Mouse (Mus musculus) layer of hippocampus, adult 2 months (tissue): ENCODE measurements around the gene Fam107b. TPM values are rescaled to one million over a fixed set of nuclear protein-coding genes. Genes with fewer than 3 reads are reported as not detected.
A peak's percentile ranks its signal among the peaks of the same experiment; 100 is the strongest.

Experiments
- DNase-seq, 2 experiments: peaks; one replicate each; pipeline ENCODE4 v3.0.0; 2022; ENCODE audit warnings: low spot score in 2 of 2
- H3K27ac ChIP-seq: fragments of 200-600 bp; 2 replicates; pipeline ENCODE4 v1.8.1; 2022
- H3K4me3 ChIP-seq: fragments of 200-600 bp; 2 replicates; pipeline ENCODE4 v1.8.1; 2022; ENCODE audit warnings: mild to moderate bottlenecking
- CTCF ChIP-seq: fragments of 200-600 bp; conservative IDR thresholded peaks from 2 replicates; pipeline ENCODE4 v1.8.1; 2022; ENCODE audit warnings: antibody characterized with exemption, mild to moderate bottlenecking, moderate library complexity
- total RNA-seq, 2 experiments: library from RNA; stranded (reverse); gene quantifications; 2 replicates each; pipeline ENCODE4 v1.2.3; 2021

The Fam107b gene
- total RNA-seq, 2 experiments from 2014 or later, result 11.4 to 20.1 TPM

DNA sequence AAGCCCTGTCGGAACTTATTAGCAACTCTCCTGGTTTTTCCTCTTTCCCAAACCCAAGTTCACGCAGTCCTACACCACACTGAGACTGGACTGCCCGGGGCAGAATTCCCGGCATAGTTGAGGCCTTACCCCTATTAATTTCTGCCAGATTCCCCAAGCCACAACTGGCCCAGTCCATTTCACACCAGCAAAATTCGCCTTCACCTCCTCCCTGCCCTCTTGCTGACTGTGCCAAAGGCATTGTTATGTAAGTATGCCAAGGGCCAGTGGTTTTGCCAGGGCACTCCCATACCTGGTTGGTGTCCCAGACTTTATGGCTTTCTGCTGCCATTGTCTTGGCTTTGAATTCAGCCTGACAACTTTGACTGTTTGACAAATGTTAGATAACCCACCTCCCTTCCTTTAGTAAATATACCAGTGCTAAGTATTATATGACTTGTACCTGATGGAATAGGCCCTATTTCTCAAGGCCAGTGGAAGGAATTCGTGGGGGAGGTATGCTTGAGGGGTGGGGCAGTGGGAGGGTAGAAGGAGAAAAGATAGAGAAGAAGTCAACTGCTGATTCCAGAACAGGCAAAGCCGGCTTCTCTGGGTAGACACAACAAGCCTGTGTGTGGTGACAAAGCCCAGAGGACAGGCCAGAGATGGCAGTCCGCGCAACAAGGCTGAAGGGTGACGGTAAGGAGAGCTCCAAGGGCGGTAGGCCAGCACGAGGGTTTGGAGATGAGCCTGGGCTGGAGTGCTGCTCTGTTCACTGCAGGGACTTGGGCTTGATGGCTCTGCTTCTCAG is 178.6 kb downstream of the Fam107b start:
- Histone ChIP-seq H3K27ac (no peak overlapping the region), H3K4me3 (no peak overlapping the region)
- DNase-seq, result no peak
- TF ChIP-seq CTCF, result no peak

DNA sequence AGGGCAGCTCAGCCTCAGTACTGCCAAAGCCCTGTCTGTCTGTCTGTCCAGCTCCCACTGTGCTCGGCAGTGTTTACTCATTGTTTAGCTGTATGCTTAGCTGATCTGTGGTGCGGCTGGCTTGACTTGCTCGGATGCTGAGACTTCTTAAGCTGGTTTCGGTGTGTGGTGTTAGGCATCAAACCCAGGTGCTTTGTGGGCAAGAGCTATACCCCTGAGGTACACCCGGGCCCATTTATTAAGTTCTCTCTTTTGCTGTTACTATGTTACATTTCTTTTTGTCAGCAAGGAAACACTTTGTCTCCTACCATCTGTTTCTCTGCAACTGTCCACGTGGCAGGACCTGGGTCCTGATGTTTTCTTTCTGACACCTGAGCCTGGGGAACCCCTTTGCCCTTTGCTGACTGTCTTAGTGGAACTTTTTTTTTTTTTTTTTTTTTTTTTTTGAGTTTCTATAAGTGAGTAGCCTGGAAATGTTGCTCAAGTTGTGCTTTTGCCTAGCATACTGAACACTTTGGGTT is 179.3 kb downstream of the Fam107b start:
- DNase-seq, result no peak
- no peak overlapping the region for H3K4me3 ChIP-seq
- TF ChIP-seq CTCF, result no peak
- H3K27ac ChIP-seq, result no peak overlapping the region

DNA sequence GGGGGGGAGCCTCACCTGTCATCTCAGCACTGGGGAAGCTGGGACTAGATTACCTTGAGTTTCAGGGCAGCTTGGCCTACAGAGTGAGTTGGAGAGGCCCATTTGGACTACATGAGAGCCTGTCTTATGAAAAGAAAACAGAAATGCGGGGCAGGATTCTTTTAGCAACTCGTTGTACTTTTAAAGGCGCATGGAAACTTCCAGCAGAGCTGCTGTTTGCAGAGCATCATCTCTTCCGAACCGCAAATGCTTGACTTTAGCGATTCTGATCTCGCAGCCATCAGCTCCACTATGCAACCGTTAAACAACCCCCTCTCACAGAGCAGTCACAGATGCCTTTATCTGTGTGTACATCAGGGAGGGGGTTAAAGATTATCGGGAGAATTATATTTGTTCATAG is 179.8 kb downstream of the Fam107b start:
- no peak for DNase-seq
- H3K27ac ChIP-seq, result no peak overlapping the region

DNA sequence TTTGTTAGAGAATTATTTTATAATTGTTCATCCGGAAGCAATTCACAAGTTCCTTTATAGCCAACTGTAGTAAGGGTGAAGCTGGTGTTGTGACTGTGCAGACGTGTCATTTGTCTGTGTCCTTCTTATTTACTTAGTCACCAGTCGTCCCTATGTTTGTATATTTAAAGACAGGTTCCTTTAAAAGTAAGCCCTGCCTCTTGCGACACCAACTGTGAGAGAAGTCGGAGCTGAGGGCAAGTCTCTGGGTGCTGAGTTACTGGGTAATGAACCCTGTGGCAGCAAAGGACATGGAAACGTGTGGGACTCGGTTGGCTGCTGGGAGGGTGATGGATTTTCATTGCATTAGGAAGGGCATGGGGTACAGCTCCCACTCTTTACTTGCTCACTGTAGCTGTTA is 182.1 kb downstream of the Fam107b start:
- TF ChIP-seq CTCF, result no peak
- H3K4me3 ChIP-seq, result no peak overlapping the region
- no peak for DNase-seq
- no peak overlapping the region for H3K27ac ChIP-seq

More for the DNA sequence above, 179.8 kb downstream of the Fam107b start:
- no peak overlapping the region for H3K4me3 ChIP-seq
- no peak for TF ChIP-seq CTCF

DNA sequence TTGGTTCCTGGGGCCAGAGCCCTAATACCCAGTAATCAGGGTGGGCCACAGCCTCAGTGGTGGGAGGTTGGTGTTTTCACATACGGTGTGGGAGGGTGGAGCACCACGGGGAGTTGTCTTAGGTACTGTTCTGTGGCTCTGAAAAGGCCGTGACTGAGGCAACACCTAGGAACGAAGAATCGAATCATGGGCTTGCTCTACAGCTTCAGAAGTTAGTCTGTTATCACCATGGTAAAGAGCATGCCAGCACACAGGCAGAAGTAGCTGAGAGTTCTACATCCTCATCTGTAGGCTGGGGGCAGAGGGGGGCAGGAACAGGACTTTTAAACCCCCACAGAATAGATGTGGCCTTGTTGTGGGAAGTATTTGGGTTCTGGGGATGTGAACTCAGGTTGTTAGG is 182.6 kb downstream of the Fam107b start:
- Histone ChIP-seq H3K27ac (peak overlapping the region; percentile 11; the same call in 1 of the 2 replicates), H3K4me3 (no peak overlapping the region)
- DNase-seq, result no peak
- no peak for TF ChIP-seq CTCF

DNA sequence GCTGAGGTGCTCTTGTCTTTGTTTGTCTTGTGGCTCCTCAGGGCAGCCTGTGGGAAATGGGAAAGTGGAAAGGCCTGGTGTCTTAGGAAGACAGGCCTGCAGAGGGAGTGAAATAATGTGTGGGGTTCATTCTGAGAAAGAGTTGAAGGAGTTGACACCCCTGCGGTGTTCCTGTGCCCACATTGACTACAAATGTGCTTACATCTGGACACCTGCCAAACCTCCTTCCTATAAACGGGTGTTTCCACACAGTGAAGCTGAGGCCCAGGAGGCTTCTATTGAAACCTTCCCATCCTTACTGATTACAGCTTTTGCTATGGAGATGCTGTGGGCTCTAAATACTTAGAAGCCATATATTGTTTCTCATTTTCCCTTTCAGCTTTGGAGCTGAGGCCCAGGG is 183.5 kb downstream of the Fam107b start:
- H3K27ac ChIP-seq, result peak overlapping the region; percentile 11; the same call in 1 of the 2 replicates
- H3K4me3 ChIP-seq, result no peak overlapping the region
- DNase-seq, result no peak
- 0 out of 2 replicates have a peak, but pooled peaks have one; percentile 10 for TF ChIP-seq CTCF

DNA sequence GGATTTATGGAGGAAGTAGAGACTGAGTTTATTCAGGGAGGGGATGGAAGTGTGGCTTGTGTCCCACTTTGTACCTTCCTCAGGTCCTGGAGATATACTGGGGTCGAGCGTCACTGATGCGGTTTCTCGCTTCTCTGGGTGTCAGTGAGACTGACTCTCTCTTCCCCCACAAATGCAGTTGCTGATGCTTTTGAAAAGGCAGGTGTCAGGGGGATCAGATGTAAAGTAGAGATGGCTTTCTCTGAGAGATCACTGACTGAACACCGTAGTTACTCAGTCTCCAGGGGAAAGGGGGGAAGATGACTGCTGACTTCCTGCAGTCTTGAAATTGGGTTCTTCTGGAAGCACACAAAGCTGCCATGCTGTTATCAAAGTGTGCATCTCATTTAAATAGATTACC is 185.6 kb downstream of the Fam107b start:
- DNase-seq, result no peak
- H3K4me3 ChIP-seq, result no peak overlapping the region
- no peak for TF ChIP-seq CTCF
- peak overlapping the region; percentile 7; the same call in 1 of the 2 replicates for H3K27ac ChIP-seq

DNA sequence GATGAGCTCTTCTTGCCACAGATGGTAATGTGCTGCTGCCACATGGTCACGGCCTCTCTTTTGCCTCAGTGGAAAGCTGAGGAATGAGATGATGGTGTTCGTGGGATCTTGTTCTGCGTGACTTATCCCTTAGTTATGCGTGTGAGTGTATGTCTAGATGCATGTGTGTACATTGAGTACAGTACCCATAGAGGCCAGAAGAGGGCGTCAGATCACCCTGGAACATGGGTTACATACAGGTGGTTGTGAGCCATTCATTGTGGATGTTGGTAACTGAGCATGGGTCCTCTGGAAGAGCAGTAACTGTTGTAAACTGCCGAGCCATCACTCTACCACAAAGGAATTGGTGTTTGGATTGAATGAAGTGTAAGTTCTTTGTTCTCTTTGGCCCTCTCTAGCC is 188.1 kb downstream of the Fam107b start:
- no peak for DNase-seq
- peak; percentile 47 for TF ChIP-seq CTCF
- no peak overlapping the region for H3K4me3 ChIP-seq
- no peak overlapping the region for H3K27ac ChIP-seq

DNA sequence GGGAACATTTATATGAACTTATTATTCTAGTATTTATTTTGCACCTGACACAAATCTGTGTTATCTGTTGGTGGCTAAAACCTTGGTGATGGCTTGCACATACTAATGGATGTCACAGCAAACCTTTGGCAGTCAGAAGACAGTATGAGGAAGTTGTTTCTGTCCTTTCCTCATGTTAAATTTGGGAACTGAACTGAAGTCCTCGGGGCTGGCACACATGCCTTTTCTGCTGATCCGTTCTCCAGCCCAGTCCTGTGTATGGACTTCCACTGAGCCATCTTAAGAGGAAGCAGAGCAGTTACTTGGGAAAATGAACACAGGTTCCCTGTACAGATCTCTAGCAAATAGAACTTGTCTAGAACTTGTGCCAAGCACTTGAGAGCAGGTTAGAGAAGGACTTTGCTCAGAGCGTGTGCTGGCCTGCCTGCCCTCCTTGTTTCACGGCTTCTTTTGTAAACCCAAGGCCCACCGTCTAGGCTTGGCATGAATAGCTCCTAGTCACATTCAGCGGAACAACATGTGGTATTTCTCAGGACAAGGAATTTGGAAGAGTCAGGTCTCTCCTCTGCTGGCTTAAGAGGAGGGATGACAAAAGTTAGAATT is 190.0 kb downstream of the Fam107b start:
- TF ChIP-seq CTCF, result no peak
- Histone ChIP-seq H3K4me3 (no peak overlapping the region), H3K27ac (peak overlapping the region; percentile 28; the same call in 1 of the 2 replicates)
- DNase-seq, result no peak

DNA sequence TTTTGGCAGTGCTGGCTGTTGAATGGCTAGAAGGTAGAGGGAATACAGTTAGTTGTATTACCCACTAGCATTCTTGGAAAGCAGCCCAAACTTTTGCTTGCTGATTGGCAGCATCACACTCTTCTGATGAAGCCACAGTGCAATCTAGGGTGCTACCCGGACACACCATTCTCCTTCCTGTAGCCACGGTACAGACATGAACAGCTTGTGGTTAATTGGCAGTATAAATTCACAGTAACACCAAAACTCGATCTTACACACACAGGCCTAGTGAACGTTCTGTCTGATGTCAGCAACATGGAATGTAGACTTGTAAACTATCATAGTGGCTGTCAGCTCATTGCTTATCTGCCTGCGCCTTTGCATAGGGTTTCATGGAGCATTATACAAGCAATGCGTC is 193.8 kb downstream of the Fam107b start:
- Histone ChIP-seq H3K27ac (no peak overlapping the region), H3K4me3 (no peak overlapping the region)
- DNase-seq, result no peak
- no peak for TF ChIP-seq CTCF

DNA sequence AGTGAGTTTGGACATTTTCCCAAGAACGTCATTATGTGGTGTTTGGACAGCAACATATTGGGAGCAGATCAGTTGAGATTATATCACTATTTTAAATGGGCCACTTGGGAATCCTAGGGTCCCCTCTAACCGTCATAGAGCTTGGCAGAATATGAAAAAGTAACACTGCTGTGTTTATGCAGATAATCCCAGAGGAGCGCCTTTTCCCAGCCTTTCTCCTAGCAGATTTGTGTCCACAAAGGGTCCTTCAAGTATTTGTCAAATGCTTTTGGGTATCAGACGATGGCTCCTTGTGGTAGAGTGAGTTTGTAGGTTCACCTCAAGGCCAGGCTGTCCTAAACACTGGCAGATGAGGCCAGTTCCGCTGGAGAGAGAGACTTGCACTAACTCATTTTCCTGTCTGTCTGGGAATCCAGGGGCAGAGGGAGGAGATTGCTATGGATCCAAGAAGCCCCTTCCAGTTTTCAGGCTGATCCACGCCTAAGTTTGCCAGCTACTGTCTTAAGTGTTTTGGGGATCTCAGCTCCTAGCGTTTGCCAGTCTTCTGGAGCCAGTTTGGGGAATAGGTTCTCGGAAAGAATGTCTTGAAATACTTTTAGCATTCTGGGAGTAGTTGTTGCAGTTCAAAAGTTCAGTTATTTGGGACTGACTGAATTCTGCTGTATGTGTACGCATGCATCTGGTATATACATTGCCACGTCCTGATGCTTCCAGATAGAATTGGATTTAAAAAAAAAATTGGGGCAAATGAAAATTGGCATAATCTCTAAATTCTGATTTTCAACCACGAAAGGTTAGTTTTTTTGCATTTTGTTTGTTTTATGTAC is 195.9 kb downstream of the Fam107b start:
- Histone ChIP-seq H3K27ac (no peak overlapping the region; the same call in 1 of the 2 replicates), H3K4me3 (no peak overlapping the region)
- no peak for DNase-seq
- no peak for TF ChIP-seq CTCF

DNA sequence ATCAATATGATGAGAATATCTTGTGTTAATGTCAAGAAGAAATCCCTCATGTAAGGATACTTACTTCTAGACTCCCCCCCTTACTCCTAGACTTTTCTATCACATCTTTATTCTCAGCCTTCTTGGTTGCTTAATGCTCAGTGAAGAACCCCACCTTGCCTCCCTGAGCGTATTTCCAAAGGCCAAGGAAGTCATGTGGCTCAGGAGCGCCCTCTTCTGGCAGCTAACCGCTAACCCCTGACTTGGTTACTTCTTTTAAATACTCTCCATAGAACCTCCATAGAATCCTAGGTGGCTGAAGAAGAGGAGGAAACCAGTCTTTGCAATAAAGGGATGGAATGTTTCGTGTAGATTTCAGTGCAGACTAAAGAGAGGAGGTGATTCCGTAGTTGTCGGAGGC is 199.0 kb downstream of the Fam107b start:
- TF ChIP-seq CTCF, result peak; percentile 89
- no peak overlapping the region for H3K4me3 ChIP-seq
- no peak overlapping the region for H3K27ac ChIP-seq
- DNase-seq, result peak; percentile 51 to 74

DNA sequence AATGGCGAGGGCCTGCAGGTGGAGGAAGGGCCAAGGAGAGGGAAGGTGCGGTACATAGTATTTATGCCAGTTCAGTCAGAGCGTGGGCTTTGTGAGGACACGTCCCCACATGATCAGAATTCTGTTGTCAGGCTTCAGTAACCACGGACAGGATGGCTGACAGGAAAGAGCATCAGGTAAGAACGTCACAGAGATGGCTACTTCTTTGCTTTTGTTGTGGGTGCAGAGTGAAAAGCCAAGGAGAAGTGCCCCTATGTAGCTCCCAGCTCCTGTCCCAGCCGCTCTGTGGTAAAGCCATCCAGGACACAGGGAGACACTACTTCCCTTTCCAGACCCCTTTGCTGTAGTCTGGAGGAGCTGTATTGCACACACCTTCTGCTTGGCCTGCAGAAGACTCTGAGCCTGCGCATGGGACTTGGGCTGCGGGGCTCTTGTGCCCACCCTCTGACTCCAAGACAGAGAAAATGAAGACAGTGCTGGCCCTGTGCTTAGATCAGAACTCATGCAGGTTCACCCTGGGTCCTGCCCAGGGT is 199.6 kb downstream of the Fam107b start:
- Histone ChIP-seq H3K4me3 (no peak overlapping the region), H3K27ac (no peak overlapping the region)
- DNase-seq, result no peak
- no peak for TF ChIP-seq CTCF
